Mouse (Mus musculus): ENCODE measurements around the gene Gm11569. TPM values are rescaled to one million over a fixed set of nuclear protein-coding genes. Genes with fewer than 3 reads are reported as not detected.

The Gm11569 gene
- polyA plus RNA-seq (2015; fragmentation: Nextera tagmentation; extraction: Ambion mirVana) = not detected in 2 replicates

GRCm38 (mm10) chr11:99798832-99799231, at the start of gene Gm11569:
Gm11569 (minus strand) TSS chr11:99798932.

GRCm38 (mm10) chr11:99837966-99838365, 39.2 kb upstream of the Gm11569 start, which contains the start of gene 2300003K06Rik:
2300003K06Rik (minus strand) TSS chr11:99838066.

GRCm38 (mm10) chr11:99815566-99815965, 16.8 kb upstream of the Gm11569 start, which contains the start of gene Gm11564:
Gm11564 (minus strand) TSS chr11:99815666.

GRCm38 (mm10) chr11:99809792-99810191, 11.1 kb upstream of the Gm11569 start, which contains the start of gene Krtap4-13:
Krtap4-13 (minus strand) TSS chr11:99809892.

DNA sequence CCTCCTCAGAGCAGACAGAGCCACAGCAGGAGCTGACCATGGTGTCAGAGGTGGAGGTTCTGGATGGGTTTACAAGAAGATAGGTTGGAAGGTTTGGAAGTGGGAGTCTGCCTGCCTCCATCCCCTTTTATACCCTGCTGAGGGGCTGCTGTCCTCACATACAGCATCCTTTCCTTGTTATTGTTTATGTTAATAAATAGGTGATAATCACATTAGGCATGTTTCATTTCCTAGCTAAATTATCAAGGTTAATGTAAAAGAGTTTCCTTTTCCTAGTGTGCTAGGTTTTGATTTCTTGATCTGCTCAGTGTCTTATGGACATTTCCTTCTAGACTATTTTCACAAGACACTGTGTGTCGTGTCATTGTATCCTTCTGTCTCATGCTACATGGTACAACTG, 5.6 kb upstream of the Gm11569 start, which contains the start of gene Gm11554:
Gene Gm11554 (minus strand): TSS at position 101 of the 400 bp plus-strand sequence.

DNA sequence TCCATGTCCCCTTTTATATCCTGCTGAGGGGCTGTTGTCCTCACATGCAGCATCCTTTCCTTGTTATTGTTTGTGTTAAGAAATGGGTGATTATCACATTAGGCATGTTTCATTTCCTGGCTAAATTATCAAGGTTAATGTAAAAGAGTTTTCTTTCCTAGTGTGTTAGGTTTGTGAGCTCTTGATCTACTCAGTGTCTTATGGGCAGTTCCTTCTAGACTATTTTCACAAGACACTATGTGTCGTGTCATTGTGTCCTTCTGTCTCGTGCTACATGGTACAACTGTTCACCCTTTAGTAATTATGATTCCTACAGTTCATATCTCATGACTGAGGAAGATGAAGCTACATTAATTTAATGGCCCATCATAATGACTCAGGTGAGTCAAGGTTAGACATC, 5.4 kb downstream of the Gm11569 start, which contains the start of gene Gm11596:
Gene Gm11596 (minus strand): TSS at position 101 of the 400 bp plus-strand sequence.

DNA sequence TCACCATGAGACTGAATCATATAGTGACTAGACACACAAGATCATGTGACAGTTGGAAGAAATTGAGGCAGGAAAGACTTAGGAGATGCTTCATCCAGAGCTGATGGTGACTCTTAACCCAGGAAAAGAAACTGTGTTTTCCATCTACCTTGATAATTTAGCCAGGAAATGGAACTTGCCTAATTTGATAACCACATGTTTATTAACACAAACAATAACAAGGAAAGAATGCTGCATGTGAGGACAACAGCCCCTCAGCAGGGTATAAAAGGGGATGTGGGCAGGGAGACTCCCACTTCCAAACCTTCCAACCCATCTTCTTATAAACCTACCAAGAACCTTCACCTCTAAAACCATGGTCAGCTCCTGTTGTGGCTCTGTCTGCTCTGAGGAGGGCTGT, 13.8 kb downstream of the Gm11569 start, which contains the start of gene Krtap4-9:
Gene Krtap4-9 (plus strand): TSS at position 301 of the 400 bp plus-strand sequence.

GRCm38 (mm10) chr11:99780604-99781003, 18.1 kb downstream of the Gm11569 start, which contains the start of gene Krtap4-8:
Krtap4-8 (minus strand) TSS chr11:99780704.

GRCm38 (mm10) chr11:99772813-99773212, 25.9 kb downstream of the Gm11569 start, which contains the start of gene Gm11595:
Gm11595 (minus strand) TSS chr11:99772913.

Other genes with a start within 250 kb of the Gm11569 start
- gene Krtap3-3, start 248.1 kb downstream of the Gm11569 start, polyA plus RNA-seq (2015; fragmentation: Nextera tagmentation; extraction: Ambion mirVana) = not detected in 2 replicates
- not detected in 2 replicates for gene Krtap3-2, start 242.1 kb downstream of the Gm11569 start, polyA plus RNA-seq (2015; fragmentation: Nextera tagmentation; extraction: Ambion mirVana)
- gene Gm11939, start 239.5 kb downstream of the Gm11569 start, polyA plus RNA-seq (2015; fragmentation: Nextera tagmentation; extraction: Ambion mirVana) = not detected in 2 replicates
- gene Krtap3-1, start 232.3 kb downstream of the Gm11569 start, polyA plus RNA-seq (2015; fragmentation: Nextera tagmentation; extraction: Ambion mirVana) = not detected in 2 replicates
- gene Krtap1-5, start 217.9 kb downstream of the Gm11569 start, polyA plus RNA-seq (2015; fragmentation: Nextera tagmentation; extraction: Ambion mirVana) = 0.12 TPM in 1 of 2 replicates, not detected in the other
- gene Krtap1-4, start 215.3 kb downstream of the Gm11569 start, polyA plus RNA-seq (2015; fragmentation: Nextera tagmentation; extraction: Ambion mirVana) = not detected in 2 replicates
- gene Krtap1-3, start 207.6 kb downstream of the Gm11569 start, polyA plus RNA-seq (2015; fragmentation: Nextera tagmentation; extraction: Ambion mirVana) = not detected in 2 replicates
- not detected in 2 replicates for gene Krtap9-3, start 200.8 kb downstream of the Gm11569 start, polyA plus RNA-seq (2015; fragmentation: Nextera tagmentation; extraction: Ambion mirVana)
- not detected in 2 replicates for gene Gm11938, start 195.6 kb downstream of the Gm11569 start, polyA plus RNA-seq (2015; fragmentation: Nextera tagmentation; extraction: Ambion mirVana)
- not detected in 2 replicates for gene Gm11937, start 188.7 kb downstream of the Gm11569 start, polyA plus RNA-seq (2015; fragmentation: Nextera tagmentation; extraction: Ambion mirVana)
- not detected in 2 replicates for gene Krtap2-4, start 184.1 kb downstream of the Gm11569 start, polyA plus RNA-seq (2015; fragmentation: Nextera tagmentation; extraction: Ambion mirVana)
- gene Gm11562, start 178.5 kb downstream of the Gm11569 start, polyA plus RNA-seq (2015; fragmentation: Nextera tagmentation; extraction: Ambion mirVana) = not detected in 2 replicates
- gene Krtap4-1, start 170.7 kb downstream of the Gm11569 start, polyA plus RNA-seq (2015; fragmentation: Nextera tagmentation; extraction: Ambion mirVana) = not detected in 2 replicates
- not detected in 2 replicates for gene Krtap4-2, start 163.8 kb downstream of the Gm11569 start, polyA plus RNA-seq (2015; fragmentation: Nextera tagmentation; extraction: Ambion mirVana)
- not detected in 2 replicates for gene Krtap4-7, start 154.8 kb downstream of the Gm11569 start, polyA plus RNA-seq (2015; fragmentation: Nextera tagmentation; extraction: Ambion mirVana)
- not detected in 2 replicates for gene Gm11555, start 148.7 kb downstream of the Gm11569 start, polyA plus RNA-seq (2015; fragmentation: Nextera tagmentation; extraction: Ambion mirVana)
- gene Gm11563, start 140.0 kb downstream of the Gm11569 start, polyA plus RNA-seq (2015; fragmentation: Nextera tagmentation; extraction: Ambion mirVana) = not detected in 2 replicates
- not detected in 2 replicates for gene Krtap4-6, start 133.0 kb downstream of the Gm11569 start, polyA plus RNA-seq (2015; fragmentation: Nextera tagmentation; extraction: Ambion mirVana)
- gene Gm14190, start 108.2 kb downstream of the Gm11569 start, polyA plus RNA-seq (2015; fragmentation: Nextera tagmentation; extraction: Ambion mirVana) = not detected in 2 replicates
- gene Gm14180, start 64.6 kb downstream of the Gm11569 start, polyA plus RNA-seq (2015; fragmentation: Nextera tagmentation; extraction: Ambion mirVana) = not detected in 2 replicates
- gene Gm11595, start 26.0 kb downstream of the Gm11569 start, polyA plus RNA-seq (2015; fragmentation: Nextera tagmentation; extraction: Ambion mirVana) = not detected in 2 replicates
- not detected in 2 replicates for gene Krtap4-8, start 18.2 kb downstream of the Gm11569 start, polyA plus RNA-seq (2015; fragmentation: Nextera tagmentation; extraction: Ambion mirVana)
- gene Krtap4-9, start 13.7 kb downstream of the Gm11569 start, polyA plus RNA-seq (2015; fragmentation: Nextera tagmentation; extraction: Ambion mirVana) = not detected in 2 replicates
- gene Gm11596, start 5.5 kb downstream of the Gm11569 start, polyA plus RNA-seq (2015; fragmentation: Nextera tagmentation; extraction: Ambion mirVana) = not detected in 2 replicates
- not detected in 2 replicates for gene Gm11554, start 5.5 kb upstream of the Gm11569 start, polyA plus RNA-seq (2015; fragmentation: Nextera tagmentation; extraction: Ambion mirVana)
- not detected in 2 replicates for gene Krtap4-13, start 11.0 kb upstream of the Gm11569 start, polyA plus RNA-seq (2015; fragmentation: Nextera tagmentation; extraction: Ambion mirVana)
- not detected in 2 replicates for gene Gm11564, start 16.7 kb upstream of the Gm11569 start, polyA plus RNA-seq (2015; fragmentation: Nextera tagmentation; extraction: Ambion mirVana)
- gene 2300003K06Rik, start 39.1 kb upstream of the Gm11569 start, polyA plus RNA-seq (2015; fragmentation: Nextera tagmentation; extraction: Ambion mirVana) = not detected in 2 replicates
- gene Krtap4-16, start 52.7 kb upstream of the Gm11569 start, polyA plus RNA-seq (2015; fragmentation: Nextera tagmentation; extraction: Ambion mirVana) = not detected in 2 replicates
- not detected in 2 replicates for gene Gm11568, start 59.0 kb upstream of the Gm11569 start, polyA plus RNA-seq (2015; fragmentation: Nextera tagmentation; extraction: Ambion mirVana)
- gene Gm11559, start 65.5 kb upstream of the Gm11569 start, polyA plus RNA-seq (2015; fragmentation: Nextera tagmentation; extraction: Ambion mirVana) = not detected in 2 replicates
- not detected in 2 replicates for gene Krtap9-1, start 74.5 kb upstream of the Gm11569 start, polyA plus RNA-seq (2015; fragmentation: Nextera tagmentation; extraction: Ambion mirVana)
- gene Gm11567, start 80.3 kb upstream of the Gm11569 start, polyA plus RNA-seq (2015; fragmentation: Nextera tagmentation; extraction: Ambion mirVana) = not detected in 2 replicates
- not detected in 2 replicates for gene Krtap31-1, start 109.0 kb upstream of the Gm11569 start, polyA plus RNA-seq (2015; fragmentation: Nextera tagmentation; extraction: Ambion mirVana)
- gene Gm11565, start 115.8 kb upstream of the Gm11569 start, polyA plus RNA-seq (2015; fragmentation: Nextera tagmentation; extraction: Ambion mirVana) = not detected in 2 replicates
- gene Krtap31-2, start 137.4 kb upstream of the Gm11569 start, polyA plus RNA-seq (2015; fragmentation: Nextera tagmentation; extraction: Ambion mirVana) = not detected in 2 replicates
- not detected in 2 replicates for gene Krtap9-5, start 149.5 kb upstream of the Gm11569 start, polyA plus RNA-seq (2015; fragmentation: Nextera tagmentation; extraction: Ambion mirVana)
- not detected in 2 replicates for gene Krtap29-1, start 180.1 kb upstream of the Gm11569 start, polyA plus RNA-seq (2015; fragmentation: Nextera tagmentation; extraction: Ambion mirVana)
- not detected in 2 replicates for gene Krtap16-1, start 187.7 kb upstream of the Gm11569 start, polyA plus RNA-seq (2015; fragmentation: Nextera tagmentation; extraction: Ambion mirVana)
- not detected in 2 replicates for gene Krtap17-1, start 195.1 kb upstream of the Gm11569 start, polyA plus RNA-seq (2015; fragmentation: Nextera tagmentation; extraction: Ambion mirVana)
- gene Krt33a, start 217.3 kb upstream of the Gm11569 start, polyA plus RNA-seq (2015; fragmentation: Nextera tagmentation; extraction: Ambion mirVana) = 0.12 TPM in 1 of 2 replicates, not detected in the other
- gene Krt33b, start 230.9 kb upstream of the Gm11569 start, polyA plus RNA-seq (2015; fragmentation: Nextera tagmentation; extraction: Ambion mirVana) = 0.07 TPM in 1 of 2 replicates, not detected in the other
- gene Krt34, start 242.6 kb upstream of the Gm11569 start, polyA plus RNA-seq (2015; fragmentation: Nextera tagmentation; extraction: Ambion mirVana) = not detected in 2 replicates

Data from urinary bladder, postnatal 0 days (tissue).